Mouse (Mus musculus) brain, embryonic 18.5 days (tissue): ENCODE measurements around the gene Mipol1.
"Not testable (repeated sequence)": the region's sequence is repeated elsewhere in the genome, so short reads cannot be mapped to it uniquely, and the experiment has no call there.

ENCODE experiments used
- DNase-seq: peaks from one replicate; pipeline ENCODE4 v3.0.0-alpha.2; 2012; ENCODE audit warnings: low read depth, low spot score

Mipol1 gene

DNA sequence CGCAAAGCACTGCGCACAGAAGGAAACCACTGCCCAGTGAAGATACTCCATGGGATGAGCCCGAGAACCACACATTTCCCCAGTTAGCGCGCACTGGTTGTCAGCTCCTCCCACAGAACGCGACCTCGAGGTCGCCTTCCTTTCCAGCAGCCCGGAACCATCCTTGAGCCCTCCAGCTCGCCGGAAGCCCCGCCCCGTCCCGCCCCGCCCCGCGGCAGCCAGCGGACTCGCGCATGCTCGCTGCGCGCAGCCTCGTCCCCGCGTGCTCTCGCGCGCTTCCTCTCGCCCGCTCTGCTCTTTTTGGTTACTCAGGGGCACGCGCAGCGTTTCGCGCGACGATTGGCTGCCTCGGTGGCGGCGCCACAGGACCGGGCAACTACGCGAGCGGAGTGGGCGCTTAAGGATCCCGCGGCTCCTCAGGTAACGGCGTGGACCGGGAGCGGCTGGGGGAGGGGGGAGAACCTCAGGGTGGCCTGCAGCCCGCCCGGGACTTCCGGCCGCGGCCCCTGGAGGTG lies at the start of gene Mipol1, which contains the start of gene Prps1l3:
TSS of gene Mipol1 (plus strand) at position 236 of the 515 bp plus-strand sequence.
TSS of gene Prps1l3 (plus strand) at position 221 of the 515 bp plus-strand sequence.
- peak; percentile 84 for DNase-seq

DNA sequence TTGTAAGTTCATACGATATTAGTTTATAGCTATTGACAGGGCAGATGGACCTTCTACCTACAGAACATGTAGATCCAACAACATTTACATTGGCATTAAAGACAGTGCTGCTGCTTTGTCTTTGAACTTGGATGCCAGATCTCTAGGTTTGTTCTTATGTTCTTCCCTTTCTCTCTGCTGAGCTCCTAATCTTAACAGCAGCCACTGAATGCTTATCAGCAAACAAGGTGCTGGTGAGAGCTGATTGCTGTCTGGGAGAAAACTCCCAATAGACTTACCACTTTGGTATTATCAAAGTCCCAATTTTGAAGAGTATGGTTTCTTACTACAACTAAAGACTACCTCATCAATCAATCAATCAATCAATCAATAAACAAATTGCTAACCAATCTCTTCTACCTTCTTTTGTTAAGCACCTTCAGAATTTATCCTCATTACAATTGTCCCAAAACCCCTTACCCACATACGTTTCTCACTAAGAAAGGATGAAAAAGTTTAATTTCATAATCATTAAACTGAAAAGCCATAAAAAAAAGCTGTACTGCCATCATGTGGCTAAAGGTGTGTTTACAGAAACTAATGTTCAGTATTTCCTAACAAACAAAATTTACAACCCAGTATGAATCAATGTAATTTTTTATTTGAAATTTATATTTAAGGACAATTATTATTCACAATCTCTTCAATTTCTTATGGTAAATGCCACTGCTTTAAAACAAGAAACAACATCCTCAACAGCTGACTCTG lies 45.7 kb upstream of the Mipol1 start:
- DNase-seq = no peak

DNA sequence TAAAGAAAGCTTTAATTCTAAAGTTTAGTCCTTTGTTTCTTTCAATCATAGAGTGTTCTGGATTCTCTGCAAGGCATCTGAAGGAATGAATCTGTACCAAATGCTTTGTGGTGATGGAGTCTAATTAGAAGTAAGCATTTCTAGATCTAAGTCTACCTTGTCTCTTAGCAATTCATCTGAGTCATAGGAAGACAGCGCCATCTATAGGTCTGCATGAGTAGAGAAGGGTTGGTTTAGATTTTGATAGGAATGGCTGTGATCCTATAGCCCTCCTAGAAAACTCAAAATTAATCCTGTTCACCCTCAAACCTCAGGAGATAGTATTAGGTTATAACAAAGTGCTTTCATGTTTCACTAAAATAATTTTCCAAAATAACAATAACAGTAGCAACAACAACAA lies 44.8 kb upstream of the Mipol1 start:
- no peak for DNase-seq

DNA sequence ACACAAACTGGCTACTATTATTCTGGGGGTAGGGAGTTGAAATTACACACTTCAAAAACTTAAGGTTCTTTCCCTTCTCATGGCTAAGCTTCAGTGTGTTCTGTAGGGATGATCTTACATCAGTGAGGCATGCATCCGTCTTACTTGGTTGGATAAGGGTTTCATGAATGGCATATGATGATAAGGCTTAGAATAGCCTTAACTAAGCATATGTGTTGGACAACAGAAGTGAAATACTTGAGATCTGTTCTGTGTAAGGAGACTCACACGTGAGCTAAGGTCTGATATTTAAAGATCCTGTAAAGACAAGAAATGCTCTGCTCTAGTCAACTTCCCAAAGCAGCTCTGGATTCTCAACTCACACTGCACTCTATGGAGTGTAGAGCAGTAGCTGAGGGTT lies 44.1 kb upstream of the Mipol1 start:
- no peak for DNase-seq

DNA sequence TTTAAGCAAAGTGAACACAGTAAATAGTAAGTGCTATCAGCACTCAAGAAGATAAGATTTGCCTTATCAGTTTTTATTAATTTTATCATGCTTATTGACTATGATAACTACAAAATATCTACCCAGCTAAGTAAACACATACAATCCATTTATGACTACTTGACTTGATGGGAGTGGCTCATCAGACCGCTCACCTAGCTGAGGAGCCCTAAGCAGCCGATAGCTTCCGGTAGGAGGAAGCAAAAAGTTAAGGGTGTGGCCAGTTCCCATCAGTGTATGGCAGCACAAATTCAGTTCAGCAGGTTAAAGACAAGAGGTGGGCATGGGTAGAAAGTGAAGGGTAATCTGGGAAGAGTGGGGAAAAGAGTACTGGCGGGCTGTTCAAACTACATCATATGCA lies 43.2 kb upstream of the Mipol1 start:
- no peak for DNase-seq

DNA sequence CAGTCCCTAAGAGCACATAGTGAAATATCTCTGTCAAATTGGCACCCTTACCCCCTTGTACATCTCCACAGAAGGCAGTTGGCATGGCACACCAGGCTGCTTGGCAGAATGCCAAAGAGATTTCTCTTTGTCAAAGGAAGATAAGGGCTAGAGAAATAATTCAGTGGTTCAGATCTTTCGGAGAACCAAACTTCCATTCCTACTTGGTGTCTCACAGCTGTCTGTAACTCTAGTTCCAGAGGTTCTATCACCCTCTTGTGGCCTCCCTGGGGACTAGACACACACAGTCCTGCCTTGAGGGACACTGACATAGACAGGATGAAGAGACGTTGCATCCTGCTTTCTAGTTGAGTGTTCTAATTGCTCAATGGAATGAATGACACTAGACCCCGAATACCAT lies 35.6 kb upstream of the Mipol1 start:
- no peak for DNase-seq

DNA sequence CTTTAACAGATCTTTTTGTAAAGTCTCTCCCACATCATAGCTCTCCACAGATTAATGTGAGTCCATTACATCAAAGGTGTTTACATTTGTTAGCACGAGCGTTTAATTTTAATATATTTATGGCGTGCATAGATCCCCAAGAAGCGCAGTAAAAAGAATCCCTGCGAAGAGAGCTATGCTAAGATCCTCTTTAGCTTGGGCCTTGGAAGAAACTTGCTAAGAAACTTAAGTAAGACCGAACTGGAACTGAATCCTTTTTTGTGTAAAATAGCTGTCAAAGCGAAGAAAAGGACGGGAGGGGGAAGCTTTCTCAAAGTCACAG lies 34.0 kb upstream of the Mipol1 start:
- DNase-seq = no peak

DNA sequence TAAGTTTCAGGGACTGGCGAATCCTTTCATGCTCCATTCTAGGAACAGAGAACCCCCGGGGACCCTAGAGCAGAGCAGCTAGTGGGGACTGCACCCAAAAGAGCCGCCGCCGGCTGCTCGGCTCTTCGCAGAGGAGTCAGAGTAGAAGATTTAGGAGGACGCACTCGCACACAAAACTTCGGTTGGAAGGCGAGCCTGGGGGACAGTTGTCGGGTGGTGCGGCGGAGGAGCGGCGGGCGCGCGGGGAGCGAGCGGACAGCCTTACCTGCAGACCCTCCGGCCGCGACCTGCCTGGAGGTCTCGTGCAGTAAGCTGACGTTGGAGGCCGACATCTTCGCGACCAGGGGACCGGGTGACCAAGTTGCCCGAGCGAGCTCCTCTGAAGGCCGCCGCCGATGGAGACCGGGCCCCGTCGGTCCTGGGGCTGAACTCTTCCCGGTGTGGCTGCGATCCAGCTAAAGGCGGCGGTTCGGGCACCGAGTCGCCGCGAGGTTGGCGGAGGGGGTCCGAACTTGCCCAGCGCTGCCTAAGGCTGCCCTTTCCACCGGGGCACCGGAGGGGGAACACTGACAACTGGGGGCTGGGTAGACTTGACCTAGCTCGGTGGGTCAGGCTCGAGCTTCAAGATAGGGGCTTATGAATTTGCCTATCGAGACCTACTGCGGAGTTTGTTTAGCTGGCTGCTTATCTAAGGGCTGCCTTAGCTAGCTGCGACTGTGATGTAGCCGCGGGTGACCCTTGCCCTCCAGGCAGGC lies 33.4 kb upstream of the Mipol1 start:
- no peak for DNase-seq

DNA sequence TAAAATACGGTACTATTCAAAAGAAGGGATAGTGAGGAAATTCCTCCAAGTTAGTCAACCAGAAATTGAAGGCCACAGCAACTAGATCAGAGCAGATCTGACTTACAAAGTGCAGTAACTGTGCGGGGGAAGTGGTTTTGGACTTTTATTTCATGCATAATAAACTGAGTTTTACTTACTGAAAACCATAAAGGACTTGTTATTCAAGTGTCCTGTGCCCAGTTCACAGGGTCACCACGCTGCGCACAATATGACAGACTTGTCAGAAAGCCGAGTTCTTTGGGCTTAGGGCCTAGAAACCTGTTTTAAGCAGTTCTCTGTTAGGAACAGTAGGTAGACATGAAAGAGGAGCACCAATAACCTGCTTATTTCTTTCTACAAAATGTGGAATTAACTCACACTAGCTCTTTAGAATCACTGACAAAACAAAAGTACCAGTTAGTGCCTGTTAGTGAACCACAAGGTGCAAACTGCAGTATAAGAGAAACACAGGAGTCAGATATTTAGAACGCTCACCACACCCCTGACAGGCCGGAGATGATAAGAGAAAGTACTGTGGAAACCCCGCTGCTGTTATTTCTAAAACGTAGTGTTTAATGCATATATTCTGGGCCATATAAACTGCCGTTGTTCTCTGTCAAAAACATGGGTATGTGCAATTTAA lies 32.7 kb upstream of the Mipol1 start, which contains the start of gene Slc25a21:
TSS of gene Slc25a21 (minus strand) at position 110 of the 664 bp plus-strand sequence.
- no peak for DNase-seq

DNA sequence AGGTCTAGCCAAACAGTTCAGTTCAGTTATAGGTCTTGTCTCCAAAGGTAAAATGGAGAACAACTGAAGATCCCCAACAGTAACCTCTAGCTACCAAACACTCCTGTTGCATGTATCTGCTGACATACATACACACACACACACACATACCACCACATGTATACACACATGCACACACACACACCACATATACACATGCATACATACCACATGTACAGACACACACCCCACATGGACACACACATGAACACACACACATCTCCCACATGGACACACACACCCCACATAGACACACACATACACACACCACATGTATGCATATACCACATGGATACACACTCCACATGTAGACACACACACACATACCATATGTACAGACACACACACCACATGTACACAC lies 32.0 kb upstream of the Mipol1 start:
- DNase-seq = no peak

DNA sequence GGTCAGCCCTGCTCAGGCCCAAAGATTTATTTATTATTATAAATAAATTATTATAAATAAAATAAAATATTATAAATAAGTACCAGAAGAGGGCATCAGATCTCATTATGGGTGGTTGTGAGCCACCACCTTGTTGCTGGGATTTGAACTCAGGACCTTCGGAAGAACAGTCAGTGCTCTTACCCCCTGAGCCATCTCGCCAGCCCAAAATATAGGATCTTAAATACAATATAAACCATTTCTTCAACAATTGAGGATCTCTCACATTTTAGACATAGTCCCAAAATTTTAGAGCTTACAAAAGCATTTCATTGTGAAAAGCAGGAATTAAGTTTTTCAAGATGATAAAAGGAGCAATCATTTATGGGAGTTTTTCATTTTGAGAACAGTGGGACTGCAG lies 30.8 kb upstream of the Mipol1 start:
- no peak for DNase-seq

DNA sequence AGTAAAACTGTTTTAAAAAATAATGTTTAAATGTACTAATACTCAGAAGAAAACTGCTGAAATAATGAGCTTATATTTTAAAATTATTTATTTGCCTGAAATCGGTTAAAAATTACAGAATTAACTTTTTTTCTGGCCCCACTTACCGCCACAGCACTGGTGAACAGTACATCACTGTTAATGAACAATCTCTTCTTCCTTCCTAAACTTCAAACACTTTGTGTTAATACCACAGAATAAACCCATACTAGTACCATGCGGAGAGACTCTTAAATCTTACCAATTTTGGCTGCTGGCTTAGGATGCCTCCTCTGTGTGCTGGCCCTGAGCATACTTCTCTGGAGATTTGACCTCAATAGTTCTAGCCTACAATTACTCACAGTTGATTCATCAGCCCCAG lies 28.3 kb upstream of the Mipol1 start:
- DNase-seq = no peak

DNA sequence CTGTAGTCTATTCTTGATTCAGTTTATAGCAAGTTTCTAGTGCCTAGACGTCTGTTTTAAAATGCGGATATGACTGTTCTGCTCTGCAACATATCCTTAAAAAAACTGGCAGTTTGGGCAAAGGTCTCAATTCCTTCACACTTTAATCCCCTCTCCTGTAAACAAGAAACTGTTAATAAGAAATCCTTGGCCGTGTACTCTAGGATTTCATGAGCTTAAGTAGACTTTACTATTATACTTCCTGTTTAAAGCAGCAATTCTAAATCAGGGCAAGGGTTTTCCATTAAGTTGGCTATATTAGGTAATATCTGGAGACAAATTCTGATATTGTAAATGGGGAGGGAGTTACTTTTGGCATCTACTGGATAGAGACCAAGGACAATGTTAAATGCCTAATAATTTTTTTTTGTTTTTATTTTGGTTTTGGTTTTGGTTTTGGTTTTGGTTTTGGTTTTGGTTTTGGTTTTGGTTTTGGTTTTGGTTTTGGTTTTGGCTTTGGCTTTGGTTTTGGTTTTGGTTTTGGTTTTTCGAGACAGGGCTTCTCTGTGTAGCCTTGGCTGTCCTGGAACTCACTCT lies 25.9 kb upstream of the Mipol1 start:
- no peak for DNase-seq

DNA sequence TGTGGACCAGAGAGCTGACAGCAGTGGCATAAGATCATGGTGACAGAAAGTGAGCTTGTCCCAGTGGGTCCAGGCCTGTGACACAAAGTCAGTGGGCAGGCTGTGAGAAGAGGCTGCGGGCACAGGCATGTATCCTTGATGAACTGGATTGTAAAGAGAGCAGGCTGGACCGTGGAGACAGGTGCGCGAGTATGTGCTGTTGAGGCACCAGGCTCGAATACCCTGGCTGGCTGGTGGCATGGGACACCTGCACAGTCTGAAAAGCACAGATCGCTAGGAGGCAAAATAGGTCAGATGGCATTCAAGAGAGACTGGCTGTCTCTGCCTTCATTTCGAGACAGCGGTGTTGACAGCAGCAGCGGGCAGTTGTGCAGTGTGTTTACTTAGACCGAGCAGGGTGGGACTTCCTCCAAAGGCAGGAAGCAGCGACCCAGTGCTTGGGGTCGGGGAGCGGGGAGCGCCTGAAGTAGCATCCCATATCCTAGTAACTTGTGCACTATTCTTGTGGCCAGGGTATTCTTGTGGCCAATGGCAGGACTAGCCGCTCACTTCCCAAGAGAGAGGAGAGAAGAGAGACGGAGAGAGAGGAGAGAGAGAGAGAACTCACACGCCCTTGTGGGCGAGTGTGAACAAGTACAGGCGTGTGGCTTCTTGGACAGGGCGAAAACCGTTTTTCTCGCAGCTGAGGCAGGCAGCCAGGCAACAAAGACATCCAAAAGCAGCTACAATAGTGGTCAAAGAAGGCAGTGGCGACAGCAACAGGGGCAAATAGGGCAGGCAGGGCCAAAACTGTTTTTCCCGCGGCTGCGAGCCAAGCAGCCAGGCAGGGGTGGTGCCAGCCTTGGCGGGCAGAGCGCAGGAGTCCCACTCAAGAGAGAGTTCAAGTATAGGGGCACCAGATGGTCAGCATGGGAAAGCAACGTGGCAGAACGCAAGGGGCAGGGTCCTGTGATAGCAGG lies 18.6 kb upstream of the Mipol1 start:
- DNase-seq = no peak

DNA sequence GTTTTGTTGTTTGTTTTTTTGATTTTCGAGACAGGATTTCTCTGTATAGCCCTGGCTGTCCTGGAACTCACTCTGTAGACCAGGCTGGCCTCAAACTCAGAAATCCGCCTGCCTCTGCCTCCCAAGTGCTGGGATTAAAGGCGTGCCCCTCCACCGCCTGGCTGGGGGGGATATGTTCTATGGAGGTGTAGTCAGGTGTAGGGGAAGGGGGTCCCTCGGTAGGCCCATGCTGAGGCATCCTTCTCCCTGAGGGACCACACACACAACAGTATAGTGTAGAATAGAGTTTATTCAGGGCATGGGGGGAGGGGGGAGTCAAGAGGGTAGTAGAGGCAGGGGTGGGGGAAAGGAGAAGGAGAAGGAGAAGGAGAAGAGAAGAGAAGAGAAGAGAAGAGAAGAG lies 17.8 kb upstream of the Mipol1 start:
- not testable (repeated sequence) for DNase-seq

DNA sequence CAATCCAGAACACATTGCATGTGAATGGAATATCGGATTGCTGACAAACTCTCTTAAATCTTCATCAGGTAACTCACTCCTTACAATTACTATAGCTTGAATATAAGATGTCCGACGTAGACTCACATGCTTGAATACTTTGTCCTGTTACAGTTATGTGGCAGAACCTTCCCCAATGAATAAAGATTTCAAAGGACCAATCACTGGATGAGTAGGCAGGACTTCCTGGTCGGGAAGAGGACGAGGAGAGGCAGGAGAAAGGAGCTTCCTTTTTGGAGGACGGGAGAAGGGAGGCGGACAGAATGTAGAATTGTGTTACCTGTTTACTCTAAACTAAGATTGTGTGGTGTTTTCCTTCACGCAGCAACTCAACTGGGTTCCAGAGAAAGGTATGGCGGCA lies 3.8 kb upstream of the Mipol1 start:
- no peak for DNase-seq

DNA sequence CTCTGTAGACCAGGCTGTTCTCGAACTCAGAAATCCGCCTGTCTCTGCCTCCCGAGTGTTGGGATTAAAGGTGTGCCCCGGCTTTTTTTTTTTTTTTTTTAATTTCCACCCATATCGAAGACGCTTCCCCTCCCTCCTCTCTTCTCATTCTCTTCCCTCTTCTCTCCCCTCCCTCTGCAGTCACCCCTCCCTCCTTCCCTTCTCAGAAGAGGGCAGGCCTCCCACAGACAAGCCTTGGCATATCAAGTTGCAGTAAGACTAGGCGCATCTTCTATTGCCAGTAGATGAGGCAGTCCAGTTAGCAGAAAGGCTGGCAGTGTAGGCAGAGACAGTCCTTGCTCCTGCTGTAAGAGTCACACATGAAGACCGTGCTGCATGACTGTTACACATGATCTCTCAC lies 2.5 kb upstream of the Mipol1 start:
- DNase-seq = no peak

DNA sequence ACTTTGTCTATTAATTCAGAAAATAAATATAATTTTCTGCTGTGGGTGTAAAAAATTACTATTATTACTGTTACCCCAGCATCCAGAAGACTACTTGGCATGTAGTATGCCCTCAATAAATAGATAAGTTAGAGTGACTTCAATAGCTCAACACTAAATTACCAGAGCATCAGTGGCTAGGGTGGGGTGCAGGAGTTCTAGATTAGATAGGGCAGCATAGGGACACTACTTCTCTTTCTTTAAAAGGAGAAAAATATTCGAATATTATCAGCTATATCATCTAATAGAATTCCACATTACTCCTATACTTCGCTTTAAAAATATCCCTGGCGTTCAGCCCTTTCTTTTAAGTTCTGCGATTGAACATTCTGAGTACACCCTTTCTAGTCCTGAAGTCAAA lies 524 bp upstream of the Mipol1 start:
- no peak for DNase-seq

DNA sequence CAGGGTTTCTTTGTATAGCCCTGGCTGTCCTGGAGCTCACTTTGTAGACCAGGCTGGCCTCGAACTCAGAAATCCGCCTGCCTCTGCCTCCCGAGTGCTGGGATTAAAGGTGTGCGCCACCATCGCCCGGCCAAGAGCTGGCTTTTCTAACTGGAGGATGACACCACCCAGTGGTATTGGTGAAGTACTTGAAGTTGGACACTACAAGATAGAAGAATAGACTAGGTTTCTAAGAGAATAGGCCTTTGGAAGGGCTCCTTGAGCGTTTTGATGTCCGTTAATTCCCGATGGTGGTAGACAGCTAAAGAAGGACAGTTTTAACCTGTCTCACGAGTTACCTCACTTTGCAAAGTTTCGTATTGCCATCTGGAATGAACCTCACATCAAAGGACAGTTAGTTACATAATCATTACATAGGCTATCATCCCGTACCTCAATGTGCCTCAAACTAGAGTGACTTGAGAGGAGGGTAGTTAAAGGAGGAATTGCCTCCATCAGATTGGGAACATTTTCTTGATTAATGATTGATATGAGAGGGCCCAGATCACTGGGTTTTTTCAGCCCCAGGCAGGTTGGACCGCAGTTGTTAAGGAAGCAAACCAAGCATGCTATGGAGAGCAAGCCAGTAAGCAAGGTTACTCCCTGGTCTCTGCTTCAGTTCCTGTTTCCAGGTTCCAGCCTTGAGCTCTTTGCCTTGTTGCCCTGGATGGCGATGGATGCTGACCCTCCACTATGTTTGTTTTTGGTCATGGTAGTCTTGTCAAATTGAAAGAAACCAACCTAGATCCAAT lies 1.1 kb downstream of the Mipol1 start:
- DNase-seq = no peak

DNA sequence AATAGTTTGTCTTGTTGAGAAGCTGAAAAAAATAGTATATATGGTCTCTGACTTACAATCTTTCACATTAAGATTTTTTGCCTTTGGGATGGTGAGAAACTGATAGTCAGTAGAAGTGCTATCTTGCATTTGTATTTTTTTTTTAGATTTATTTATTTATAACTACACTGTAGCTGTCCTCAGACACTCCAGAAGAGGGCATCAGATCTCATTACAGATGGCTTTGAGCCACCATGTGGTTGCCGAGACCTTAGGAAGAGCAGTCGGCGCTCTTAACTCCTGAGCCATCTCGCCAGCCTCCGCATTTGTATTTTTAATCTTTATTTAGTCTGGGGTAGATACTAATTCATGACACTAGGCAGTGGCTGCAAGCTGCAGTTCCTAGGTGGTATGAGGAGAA lies 3.2 kb downstream of the Mipol1 start:
- DNase-seq = no peak
